Mouse (Mus musculus) adrenal gland, postnatal 36 days (tissue): ENCODE measurements at regions not wholly inside any gene's neighbourhood (a gene's known extent, or its start where the extent isn't known, plus 50 kb on each side); places are given as distances from the start of the nearest gene placed in this dataset.

ENCODE experiments used
- DNase-seq, 2 experiments: peaks; one replicate each; pipeline ENCODE4 v3.0.0; 2021; ENCODE audit warnings: mixed read lengths in 1 of 2

- no peak for DNase-seq
Observed at GRCm38 (mm10) chr14:97440326-97440725, 729.2 kb downstream of the Dach1 start.

DNA sequence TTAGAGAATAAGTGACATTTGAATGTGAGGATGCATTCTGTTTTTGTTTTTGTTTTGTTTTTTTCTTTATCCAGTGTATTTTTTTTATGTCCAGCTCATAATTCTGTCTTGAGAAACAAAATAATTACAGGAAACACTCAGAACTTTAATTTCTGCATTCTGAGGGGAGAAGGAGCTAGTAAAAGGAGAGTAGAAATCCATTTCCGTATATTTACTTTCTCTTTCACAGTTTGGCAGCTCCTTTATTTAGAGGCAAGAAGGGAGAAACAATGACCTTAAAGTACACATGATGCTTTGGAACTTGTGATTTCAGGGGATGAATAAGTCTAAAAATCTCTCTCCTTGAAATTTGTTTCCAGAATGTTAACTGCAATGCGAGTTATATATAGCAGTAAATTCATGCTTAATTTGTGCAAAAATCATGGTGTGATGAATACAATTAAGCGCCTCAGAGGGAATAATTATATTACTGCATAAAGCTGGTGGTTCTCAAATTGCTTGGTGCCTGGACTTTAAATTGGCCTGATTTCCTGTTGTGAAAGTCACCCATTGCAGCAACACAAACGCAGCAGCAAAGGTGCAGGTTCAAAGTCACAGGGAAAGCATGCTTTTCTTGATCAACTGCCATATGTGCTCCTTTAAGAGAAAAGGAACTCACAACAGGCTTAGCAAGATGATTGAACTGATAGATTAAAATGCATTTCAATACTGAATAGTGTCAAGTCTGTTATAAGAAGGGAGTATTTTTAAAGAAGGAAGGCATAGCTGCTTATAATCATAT, 733.9 kb downstream of the Dach1 start:
- no peak for DNase-seq

GRCm38 (mm10) chr14:97431221-97431620, 738.3 kb downstream of the Dach1 start:
- no peak for DNase-seq

GRCm38 (mm10) chr14:97403176-97403795, 766.3 kb downstream of the Dach1 start:
- no peak for DNase-seq

- DNase-seq: no peak
Observed at GRCm38 (mm10) chr14:97396385-97396784, 773.2 kb downstream of the Dach1 start.

DNA sequence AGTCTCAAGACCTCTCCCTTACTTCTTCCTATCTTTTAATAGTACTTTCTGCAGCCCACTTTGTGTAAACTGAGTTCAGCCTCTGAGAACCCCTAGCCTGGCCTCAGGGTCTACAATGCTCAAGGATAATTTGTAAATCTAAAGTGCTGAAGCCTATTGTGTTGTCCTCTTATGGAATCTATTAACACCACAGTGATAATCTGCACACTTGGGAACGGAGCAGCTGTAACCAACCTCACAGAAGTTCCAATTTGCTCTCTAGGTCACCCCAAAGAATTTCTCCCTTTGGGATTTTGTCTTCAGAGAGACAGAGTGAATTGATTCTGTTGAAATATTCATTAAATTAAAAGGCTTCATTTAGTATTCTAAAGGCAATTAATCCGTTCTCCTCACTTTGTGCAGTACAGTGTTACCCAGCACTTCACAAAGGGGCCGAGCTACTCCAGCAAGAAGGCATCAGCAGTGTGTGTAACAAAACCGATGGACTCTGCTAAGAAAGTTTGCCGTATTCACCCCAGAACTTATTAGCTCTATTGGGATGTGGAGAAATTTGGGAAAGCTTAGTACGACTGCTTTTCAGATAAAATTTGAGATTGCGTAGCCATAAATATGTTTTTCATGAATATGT, 773.7 kb downstream of the Dach1 start:
- DNase-seq: no peak

DNA sequence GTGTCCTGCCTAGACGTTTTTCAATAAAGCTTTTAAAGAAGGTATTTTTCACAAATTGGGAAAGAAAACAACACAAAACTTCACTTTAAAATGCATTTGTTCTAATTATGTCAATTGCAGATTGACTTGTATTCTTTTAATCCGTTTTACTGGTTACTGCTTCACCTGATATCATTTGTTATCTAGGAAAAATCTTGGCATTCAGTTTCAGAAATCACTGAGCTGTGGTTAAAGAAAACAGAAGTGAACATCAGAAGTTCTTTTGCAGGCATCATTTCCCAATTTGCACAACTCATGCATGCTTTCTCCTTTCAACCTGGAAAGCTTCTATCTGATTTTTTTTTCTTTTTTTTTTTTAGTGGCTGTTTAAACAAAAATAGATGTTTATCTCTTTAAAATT, 780.6 kb downstream of the Dach1 start:
- DNase-seq: no peak

DNA sequence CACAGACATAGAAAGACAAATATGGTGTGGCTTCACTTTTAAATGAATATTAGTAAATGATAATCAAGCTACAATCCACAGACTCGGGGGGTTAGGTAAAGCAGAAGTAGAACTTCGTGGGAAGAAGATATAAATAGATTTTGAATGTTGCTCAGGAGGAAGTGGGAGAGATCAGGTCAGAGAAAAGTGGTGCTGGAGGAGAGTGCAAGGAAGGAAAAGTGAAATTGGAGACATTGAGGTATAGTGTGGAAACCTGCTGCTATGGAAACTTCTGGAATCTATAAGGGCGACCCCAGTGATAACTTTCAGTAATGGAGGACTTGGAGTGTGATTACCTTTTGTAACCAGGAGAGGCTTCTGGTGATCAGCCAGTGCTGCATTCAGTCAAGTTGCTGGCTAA, 789.4 kb downstream of the Dach1 start:
- no peak for DNase-seq

DNA sequence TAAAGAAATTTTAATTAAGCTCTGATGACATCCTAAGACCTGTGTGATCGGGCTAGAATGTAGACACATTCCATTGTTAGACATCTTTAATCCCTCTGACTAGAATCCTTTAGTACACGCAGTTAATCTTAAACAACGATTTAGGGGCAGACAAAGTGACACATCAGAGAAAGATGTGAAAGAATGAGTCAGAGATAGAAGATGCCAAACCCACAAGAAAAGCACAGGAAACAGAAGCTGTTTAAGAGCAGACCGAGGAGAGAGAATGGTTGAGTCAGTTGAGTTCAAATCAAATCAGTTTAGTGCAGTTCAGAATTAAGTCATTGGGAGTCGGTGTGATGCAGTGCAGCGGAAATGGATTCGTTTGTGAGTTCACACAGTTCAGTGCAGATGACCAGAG, 812.6 kb downstream of the Dach1 start:
- no peak for DNase-seq

- no peak for DNase-seq
Observed at GRCm38 (mm10) chr14:97347970-97348369, 821.6 kb downstream of the Dach1 start.

DNA sequence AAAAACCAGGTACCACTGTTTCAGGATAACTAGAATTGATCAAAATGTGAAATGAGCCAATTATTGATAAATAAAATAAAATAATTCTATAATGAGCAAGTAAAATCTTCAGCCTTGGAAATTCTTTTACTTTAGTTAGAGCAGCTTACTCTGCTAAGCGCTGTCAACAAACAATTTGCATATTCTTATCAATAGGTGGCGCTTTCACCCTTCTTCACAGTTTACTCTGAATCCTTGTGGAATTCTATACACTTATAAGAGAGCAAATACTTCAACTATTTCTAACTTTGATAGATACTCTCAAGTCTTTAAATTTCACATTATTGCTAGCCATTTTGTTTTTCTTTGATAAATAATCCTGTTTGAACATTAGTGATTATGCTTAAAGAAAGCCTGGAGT, 812.5 kb upstream of the Klhl1 start:
- no peak for DNase-seq

- DNase-seq: no peak
Observed at GRCm38 (mm10) chr14:97329979-97330378, 811.1 kb upstream of the Klhl1 start.

DNA sequence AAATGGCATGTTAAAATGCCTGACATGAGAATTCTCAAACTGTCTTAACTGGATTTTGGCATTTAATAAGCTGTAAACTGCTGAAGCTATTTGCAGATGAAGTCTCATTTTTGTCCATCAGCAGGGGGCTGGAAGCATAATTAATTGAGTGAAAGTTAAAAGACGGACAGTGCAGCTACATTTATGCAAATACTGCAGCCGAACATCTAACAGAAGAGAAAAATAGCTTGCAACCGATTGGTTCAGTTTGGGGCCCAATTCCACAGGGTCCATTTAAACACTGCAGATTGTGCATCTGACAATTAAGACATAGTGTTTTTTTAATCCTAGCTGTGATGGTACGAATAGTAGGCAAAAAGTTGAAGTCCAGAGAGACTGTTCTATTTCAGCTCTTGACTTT, 774.2 kb upstream of the Klhl1 start:
- no peak for DNase-seq

- DNase-seq: no peak
Observed at GRCm38 (mm10) chr14:97287447-97287846, 768.5 kb upstream of the Klhl1 start.

- DNase-seq: no peak
Observed at GRCm38 (mm10) chr14:97258461-97258860, 739.6 kb upstream of the Klhl1 start.
